ENCODE assay signal across 19 mouse cellular contexts in genomic region chr5:139330766-139331165, GRCm38 (mm10). TPM values are rescaled to one million over a fixed set of nuclear protein-coding genes. Genes with fewer than 3 reads are reported as not detected.
"Had no signal": no experiment of that assay in that cellular context is flagged by ENCODE, and none has a peak within 500 bp of the region (broad histone marks: within the 10 kb centered on the region; RNA-seq: fewer than 3 reads in every experiment).

No protein-coding gene starts in this region.

- ATAC-seq: lung, postnatal 0 days; midbrain, embryonic 15.5 days had no signal

- H3K27ac ChIP-seq: limb, embryonic 10.5 days; liver, embryonic 15.5 days; midbrain, embryonic 15.5 days; neural tube, embryonic 12.5 days; stomach, embryonic 15.5 days had no signal

- DNase-seq: kidney, adult 8-10 months; kidney, postnatal 25 days; lung, adult 2 months; lung, postnatal 36 days; right cerebral cortex, postnatal 25 days; spleen, adult 18-20 months; thymus, postnatal 4 days had no signal

- H3K9me3 ChIP-seq: limb, embryonic 10.5 days; liver, embryonic 15.5 days; midbrain, embryonic 15.5 days; neural tube, embryonic 12.5 days; stomach, embryonic 15.5 days had no signal

- H3K4me2 ChIP-seq: liver, embryonic 11.5 days; liver, embryonic 15.5 days; midbrain, embryonic 15.5 days; neural tube, embryonic 12.5 days; stomach, embryonic 15.5 days had no signal

- H3K27me3 ChIP-seq: stomach, embryonic 15.5 days had no signal

- H3K36me3 ChIP-seq: liver, embryonic 15.5 days had no signal

- H3K4me1 ChIP-seq: limb, embryonic 10.5 days; neural tube, embryonic 12.5 days had no signal

- H3K4me3 ChIP-seq: limb, embryonic 10.5 days; liver, embryonic 15.5 days; midbrain, embryonic 15.5 days; neural tube, embryonic 12.5 days; stomach, embryonic 15.5 days had no signal

- H3K9ac ChIP-seq: liver, embryonic 15.5 days; midbrain, embryonic 15.5 days; neural tube, embryonic 12.5 days; stomach, embryonic 15.5 days had no signal

RNA-seq across cellular contexts. Expression of gene Cyp2w1, which starts 21.7 kb away (rescaled TPM):
- total RNA-seq: layer of hippocampus, postnatal 10 days; left cerebral cortex, postnatal 10 days; megakaryocyte progenitor cell, adult 5-6 weeks; monocyte, adult 5-6 weeks had no signal
- polyA plus RNA-seq: kidney, embryonic 16.5 days; limb, embryonic 10.5 days; liver, embryonic 11.5 days; liver, embryonic 15.5 days; lung, postnatal 0 days; neural tube, embryonic 12.5 days had no signal
